Mouse (Mus musculus) embryonic fibroblast, embryonic 13.5 days (primary cell): Measurements from ENCODE around the gene Lgals12. TPM values are rescaled to one million over a fixed set of nuclear protein-coding genes. Genes with fewer than 3 reads are reported as not detected.

Experiments used
- H3K27ac ChIP-seq: 2 replicates; pipeline ENCODE4 v1.5.1; 2012; ENCODE audit warnings: low read length, control low read depth, inconsistent platforms; ENCODE audit not compliant: insufficient read depth
- H3K4me1 ChIP-seq: 2 replicates; pipeline ENCODE4 v1.6.1; 2011; ENCODE audit warnings: low read length; ENCODE audit not compliant: control insufficient read depth, insufficient read depth
- H3K4me3 ChIP-seq: 2 replicates; pipeline ENCODE4 v1.5.1; 2011; ENCODE audit warnings: mild to moderate bottlenecking, control low read depth, low read length; ENCODE audit not compliant: insufficient read depth
- CTCF ChIP-seq: IDR thresholded peaks from 2 replicates; pipeline ENCODE4 v1.5.1; 2011; ENCODE audit warnings: mild to moderate bottlenecking, control low read depth, low read length, moderate library complexity, borderline replicate concordance; ENCODE audit not compliant: insufficient read depth
- POLR2A ChIP-seq: IDR thresholded peaks from 2 replicates; pipeline ENCODE4 v1.6.1; 2011; ENCODE audit warnings: low read depth, mild to moderate bottlenecking, control low read depth, low read length, moderate library complexity
- polyA plus RNA-seq: library from polyadenylated mRNA; stranded (reverse); fragments of >200 nt; gene quantifications from 2 replicates; pipeline ENCODE4 v1.2.4, GENCODE M21; 2011; ENCODE audit warnings: low read depth; ENCODE audit not compliant: missing spikeins, insufficient read length

Gene Lgals12
- polyA plus RNA-seq, 1 experiment = not detected

DNA sequence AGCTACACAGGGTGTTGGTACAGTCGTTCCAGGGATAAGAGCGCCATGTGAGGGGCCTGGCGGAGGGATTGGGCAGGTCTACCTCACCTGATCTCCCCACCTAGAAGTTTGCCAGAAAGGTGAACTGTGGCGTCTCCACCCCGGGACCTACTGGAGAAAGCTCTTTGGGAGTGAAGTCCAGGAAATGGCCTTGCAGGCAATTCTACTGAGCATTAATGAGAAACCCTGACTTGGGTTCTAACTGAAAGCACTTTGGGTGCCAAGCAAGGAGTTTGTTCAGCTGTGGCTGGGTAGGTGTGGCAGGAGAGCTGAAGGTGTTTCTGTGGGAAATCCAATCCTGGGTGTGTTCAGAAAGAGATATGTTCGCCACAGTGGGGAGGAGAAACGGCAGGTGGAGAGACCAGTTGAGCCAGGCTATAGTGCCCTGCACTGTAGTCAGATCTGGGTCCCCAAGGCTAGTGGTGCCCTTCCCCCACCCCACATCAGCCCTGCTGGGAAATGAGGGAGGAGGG, 753 bp upstream of the Lgals12 start:
- Histone ChIP-seq H3K4me3 (no peak overlapping the region), H3K4me1 (peaks cover 5% of the 10 kb centered on the region), H3K27ac (no peak overlapping the region)
- no peak for TF ChIP-seq CTCF
- no peak for TF ChIP-seq POLR2A

DNA sequence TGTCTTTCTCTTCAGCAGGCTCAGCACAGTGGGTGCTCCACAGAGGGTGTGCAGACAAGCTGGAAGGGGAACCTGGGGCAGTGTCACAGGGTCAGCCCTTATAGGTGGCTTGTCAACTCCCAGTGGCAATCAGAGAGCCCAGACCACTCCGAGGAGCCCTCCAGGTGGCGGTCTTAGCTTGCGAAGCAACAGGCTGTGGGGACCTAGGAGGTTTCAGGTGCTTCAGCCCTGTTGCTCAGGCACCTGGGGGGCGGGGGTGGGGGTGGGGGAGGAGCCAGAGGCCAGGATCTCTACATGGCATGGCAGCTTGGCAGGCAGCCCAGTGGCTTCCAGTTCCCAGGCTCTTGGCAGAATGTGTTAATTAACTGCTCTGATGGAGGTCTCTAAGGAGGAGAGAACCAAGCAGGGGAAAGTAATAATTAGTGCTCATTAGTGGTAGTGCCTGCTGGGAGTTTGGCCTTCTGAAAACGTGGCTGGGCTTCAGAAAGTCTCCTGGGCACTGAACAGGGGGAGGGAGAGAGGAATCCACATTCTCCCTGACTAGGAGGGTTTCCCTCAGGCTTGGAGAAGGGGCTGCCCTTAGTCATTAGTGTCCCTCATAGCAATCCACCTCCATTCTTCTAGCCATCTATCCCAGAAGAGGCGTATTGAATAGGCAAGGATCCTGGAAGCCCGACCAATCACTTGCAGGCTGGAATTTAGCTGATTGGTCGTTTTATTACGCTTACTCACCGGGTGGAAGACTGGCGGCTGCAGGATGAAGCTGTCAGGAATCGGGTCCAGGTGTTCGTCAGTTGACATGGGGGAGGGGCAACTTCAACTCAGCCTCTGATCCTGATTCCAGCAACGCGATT, 836 bp downstream of the Lgals12 start:
- H3K4me3 ChIP-seq = no peak overlapping the region
- H3K4me1 ChIP-seq = peaks cover 5% of the 10 kb centered on the region
- no peak overlapping the region for H3K27ac ChIP-seq
- TF ChIP-seq POLR2A = no peak
- no peak for TF ChIP-seq CTCF

DNA sequence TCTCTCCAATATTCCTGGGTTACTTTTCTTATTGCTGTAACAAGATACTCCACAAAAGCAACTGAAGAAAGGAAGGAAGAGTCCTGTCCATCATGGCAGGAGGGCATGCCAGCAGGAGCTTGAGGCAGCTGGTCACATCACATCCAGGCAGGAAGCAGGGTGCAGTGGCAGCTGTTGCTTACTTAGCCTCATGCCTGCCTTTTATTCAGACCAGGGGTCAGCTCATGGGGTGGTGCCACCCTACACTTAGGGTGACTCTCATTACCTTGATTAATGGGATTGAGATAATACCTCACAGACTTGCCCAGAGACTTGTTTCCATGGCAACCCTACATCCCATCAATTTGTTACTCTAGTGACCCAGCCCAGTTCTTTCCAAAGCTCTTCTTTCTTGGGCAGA, 2.0 kb downstream of the Lgals12 start:
- Histone ChIP-seq H3K27ac (no peak overlapping the region), H3K4me1 (peaks cover 5% of the 10 kb centered on the region), H3K4me3 (no peak overlapping the region)
- TF ChIP-seq POLR2A = no peak
- TF ChIP-seq CTCF = no peak

DNA sequence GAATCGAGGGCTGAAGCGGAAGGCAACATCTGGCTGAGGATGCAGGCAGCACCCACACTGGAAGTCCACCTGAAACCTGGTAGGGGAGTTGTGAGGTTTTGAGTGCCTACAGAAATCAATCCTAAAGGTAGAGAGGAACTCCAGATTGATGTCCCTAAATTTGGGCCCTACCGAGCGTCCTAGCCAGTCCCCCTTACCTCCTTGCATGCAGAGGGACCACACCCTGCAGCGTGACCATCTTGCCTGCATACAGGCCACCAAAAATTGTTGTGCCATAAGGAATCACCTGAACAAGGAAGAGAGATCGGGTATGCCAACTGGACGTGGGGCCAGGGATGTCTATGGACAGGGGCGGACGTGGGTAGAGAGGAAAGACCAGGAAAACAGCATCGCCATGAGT, 2.9 kb downstream of the Lgals12 start:
- Histone ChIP-seq H3K4me3 (no peak overlapping the region), H3K27ac (no peak overlapping the region), H3K4me1 (peaks cover 5% of the 10 kb centered on the region)
- TF ChIP-seq CTCF (no peak), POLR2A (no peak)

DNA sequence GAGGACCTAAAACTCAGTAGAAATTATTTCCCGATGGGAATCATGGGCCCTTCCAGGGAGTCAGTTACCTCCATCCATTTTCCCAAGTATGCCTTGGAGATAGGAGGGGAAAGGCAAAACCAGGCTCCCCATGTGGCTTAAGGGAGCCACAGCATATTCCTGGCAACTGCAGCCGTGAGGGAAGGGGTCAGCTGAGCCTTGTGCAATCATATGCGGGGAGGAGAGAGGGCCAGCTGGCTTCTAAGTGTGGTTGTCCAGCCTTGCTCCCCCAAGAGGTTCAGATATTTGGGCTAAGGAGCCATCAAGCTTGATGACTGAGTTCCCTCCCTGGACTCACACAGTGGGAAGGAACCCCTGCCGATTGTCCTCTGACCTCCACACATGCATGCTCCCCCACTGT, 5.4 kb downstream of the Lgals12 start:
- no peak overlapping the region for H3K4me3 ChIP-seq
- TF ChIP-seq POLR2A (no peak), CTCF (no peak)

DNA sequence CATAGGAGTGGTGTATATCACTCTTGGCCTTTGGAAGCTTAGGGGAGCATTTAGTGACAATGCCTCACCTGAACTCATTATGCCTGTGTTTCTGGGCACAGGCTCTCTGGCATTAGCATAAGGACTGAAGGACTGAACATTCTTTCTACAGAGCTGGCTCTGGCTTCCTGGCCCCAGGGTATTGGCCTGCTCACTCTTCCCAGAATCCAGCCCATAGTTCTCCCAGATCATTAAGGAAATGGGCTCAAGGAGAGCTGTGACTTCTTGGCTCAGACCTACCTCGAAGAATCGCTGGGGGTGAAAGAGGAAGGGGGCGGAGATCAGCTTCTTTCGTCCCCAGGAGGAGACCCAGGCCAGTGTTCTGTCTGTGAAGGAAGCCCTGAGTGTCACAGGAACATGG, 8.5 kb downstream of the Lgals12 start:
- Histone ChIP-seq H3K4me3 (no peak overlapping the region), H3K4me1 (no peaks in the 10 kb centered on the region), H3K27ac (no peak overlapping the region)
- TF ChIP-seq CTCF (no peak), POLR2A (no peak)

More for the DNA sequence above, 5.4 kb downstream of the Lgals12 start:
- Histone ChIP-seq H3K27ac (no peak overlapping the region), H3K4me1 (peaks cover 3% of the 10 kb centered on the region)

DNA sequence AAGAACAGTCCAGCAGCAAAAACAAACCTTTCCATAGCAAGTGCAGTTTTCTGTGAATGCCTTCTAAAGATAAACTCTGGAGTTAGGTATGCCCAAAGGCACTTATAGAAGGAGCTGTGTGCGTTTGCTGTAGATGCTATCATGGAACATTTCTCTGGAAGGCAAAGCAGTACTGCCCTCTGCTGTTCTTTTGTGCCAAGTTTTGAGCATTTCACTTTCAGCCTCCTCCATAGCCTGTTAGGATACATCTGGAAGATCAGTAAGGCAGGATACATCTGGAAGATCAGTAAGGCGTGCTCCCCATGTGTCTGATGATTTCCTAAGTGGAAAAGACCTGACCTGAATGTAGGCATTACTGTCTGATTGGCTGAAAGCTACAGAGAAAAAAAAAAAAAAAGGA, 11.5 kb downstream of the Lgals12 start:
- Histone ChIP-seq H3K4me3 (no peak overlapping the region), H3K4me1 (no peaks in the 10 kb centered on the region), H3K27ac (no peak overlapping the region)
- 0 out of 2 replicates have a peak, but pooled peaks have one; percentile 24 for TF ChIP-seq POLR2A
- no peak for TF ChIP-seq CTCF

DNA sequence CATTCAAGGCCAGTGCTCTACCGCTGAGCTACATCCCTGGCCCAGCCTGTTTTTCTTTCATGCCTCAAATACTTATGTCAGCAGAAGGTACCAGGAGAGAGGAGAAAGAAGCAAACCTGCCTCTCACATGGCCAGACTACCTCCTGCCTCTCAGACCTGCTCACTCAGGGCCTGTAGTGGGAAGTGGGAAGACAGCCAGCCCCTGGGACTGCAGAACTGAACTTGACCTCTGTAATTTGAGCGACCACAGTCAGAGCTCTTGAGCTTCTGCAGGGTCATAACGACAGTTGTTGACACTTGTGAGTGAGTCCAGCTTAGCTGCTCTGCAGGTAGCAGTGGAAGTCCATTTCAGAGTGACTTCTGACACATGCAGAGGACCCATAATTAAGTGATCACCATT, 15.0 kb downstream of the Lgals12 start:
- no peaks in the 10 kb centered on the region for H3K4me1 ChIP-seq
- TF ChIP-seq CTCF (no peak), POLR2A (no peak)

DNA sequence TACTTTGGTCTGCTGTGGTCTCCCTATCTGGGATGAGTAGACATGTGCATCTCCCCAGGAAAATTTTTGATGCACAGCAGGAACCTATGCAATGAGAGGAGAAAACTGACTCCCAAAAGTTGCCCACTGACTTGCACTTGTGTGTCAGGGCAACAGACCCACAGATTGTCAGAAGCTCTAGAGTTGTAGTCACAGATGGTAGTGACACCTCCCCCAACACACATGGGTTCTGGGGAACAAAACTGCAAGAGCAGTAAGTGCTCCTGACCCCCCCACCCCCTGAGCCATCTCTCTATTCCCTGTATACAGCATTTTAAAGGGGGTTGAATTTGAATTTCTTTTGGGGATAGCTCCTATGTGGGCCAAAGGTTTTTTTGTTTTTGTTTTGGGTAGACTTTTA, 16.2 kb downstream of the Lgals12 start:
- TF ChIP-seq POLR2A = no peak
- no peaks in the 10 kb centered on the region for H3K4me1 ChIP-seq
- no peak overlapping the region for H3K4me3 ChIP-seq
- no peak overlapping the region for H3K27ac ChIP-seq

More for the DNA sequence above, 15.0 kb downstream of the Lgals12 start:
- no peak overlapping the region for H3K27ac ChIP-seq
- no peak overlapping the region for H3K4me3 ChIP-seq

DNA sequence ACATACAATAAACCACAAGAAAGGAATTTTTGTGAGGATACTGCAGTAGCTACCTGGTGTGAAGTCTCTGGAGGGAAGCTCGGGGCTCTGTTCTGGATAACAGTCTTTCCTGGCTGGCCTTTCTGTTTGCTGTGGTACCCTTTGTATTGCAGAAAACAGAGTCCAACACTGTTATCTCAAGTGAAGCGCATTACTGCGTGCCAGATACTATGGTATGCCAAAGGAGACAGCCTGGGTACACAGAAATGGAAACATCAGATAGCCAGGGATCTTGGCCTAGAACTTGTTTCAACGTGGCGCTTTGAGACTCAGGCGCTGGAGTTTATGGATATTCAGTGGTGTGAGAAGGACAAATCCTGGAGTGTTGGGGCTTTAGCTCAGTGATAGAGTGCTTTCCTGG, 21.2 kb downstream of the Lgals12 start:
- TF ChIP-seq POLR2A = no peak
- no peak for TF ChIP-seq CTCF
- Histone ChIP-seq H3K4me1 (no peaks in the 10 kb centered on the region), H3K4me3 (no peak overlapping the region), H3K27ac (no peak overlapping the region)
